Mouse (Mus musculus): ENCODE measurements at regions not wholly inside any gene's neighbourhood (a gene's known extent, or its start where the extent isn't known, plus 50 kb on each side); places are given as distances from the start of the nearest gene placed in this dataset.

- DNase-seq (ENCODE audit: low spot score), result no peak
Observed at GRCm38 (mm10) chr16:54440932-54441331, 856.9 kb downstream of the Zpld1 start.

DNA sequence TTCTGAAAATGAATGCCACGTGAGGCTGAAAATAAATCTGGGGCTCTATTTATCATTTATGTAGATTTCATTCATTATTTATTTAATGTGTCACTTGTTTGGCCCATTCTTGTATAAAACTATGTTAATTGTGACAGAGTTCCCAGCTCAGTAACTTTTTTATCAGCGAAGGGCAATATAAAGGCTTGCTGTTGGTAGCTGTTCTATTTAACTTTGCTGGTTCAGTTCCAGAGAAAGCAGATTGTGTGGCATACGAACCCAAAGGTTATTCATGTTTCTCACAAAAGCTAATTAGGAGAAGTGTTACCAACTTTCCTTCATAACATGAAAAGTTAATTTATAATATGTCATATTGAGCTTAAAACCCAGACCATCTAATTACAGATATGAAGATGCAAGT, 891.1 kb downstream of the Zpld1 start:
- DNase-seq (ENCODE audit: low spot score), result no peak

DNA sequence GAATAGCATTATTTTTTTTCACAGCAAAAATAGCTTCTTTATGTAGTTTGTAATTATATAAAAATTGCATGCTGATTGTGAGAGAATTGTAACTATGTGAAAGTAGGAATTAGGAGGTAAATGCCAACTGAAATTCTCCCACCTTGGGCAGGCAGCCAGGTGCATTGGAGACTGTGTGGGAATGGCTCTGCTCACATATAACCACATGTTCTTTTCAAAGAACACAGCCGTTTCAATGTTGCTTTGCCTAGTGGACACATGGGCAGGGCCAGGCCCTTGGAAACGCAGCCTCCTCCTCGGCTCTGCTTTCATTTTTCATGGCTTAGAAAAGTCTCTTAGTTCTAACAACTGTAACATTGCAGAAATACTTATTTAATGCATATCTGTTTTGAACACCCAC, 913.8 kb downstream of the Zpld1 start:
- peak; percentile 37 for DNase-seq (ENCODE audit: low spot score)

- DNase-seq (ENCODE audit: low spot score), result no peak
Observed at GRCm38 (mm10) chr16:54374990-54375389, 922.8 kb downstream of the Zpld1 start.

GRCm38 (mm10) chr16:54354423-54354822, 943.4 kb downstream of the Zpld1 start:
- DNase-seq (ENCODE audit: low spot score), result no peak

DNA sequence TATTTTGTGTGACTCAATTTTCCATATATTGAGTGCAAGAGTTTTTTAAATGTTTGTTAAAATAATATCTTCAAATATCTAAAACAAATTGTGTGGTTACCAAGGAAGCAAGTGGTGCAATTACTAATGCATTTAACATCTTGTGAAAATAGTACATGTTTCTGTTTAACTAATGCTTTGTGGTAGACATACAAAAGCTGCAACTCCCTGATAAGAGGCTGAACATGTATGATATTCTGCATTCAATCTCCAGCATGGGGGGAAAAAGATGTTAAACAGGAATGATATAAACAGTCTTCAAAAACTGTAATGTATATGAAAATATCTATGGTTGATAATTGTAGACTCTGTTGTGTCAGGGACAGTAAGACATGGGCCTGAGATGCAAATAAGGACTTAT, 949.0 kb downstream of the Zpld1 start:
- DNase-seq (ENCODE audit: low spot score), result no peak

GRCm38 (mm10) chr16:54346086-54346789, 951.5 kb downstream of the Zpld1 start:
- DNase-seq (ENCODE audit: low spot score), result no peak

Data from layer of hippocampus, adult 11-12 months (tissue).